Mouse (Mus musculus) heart, postnatal 10 days (tissue): ENCODE results near the gene Clp1. TPM values are rescaled to one million over a fixed set of nuclear protein-coding genes. Genes with fewer than 3 reads are reported as not detected.
A peak's percentile ranks its signal among the peaks of the same experiment; 100 is the strongest.
"Not testable (repeated sequence)": the region's sequence is repeated elsewhere in the genome, so short reads cannot be mapped to it uniquely, and the experiment has no call there.

ENCODE experiments used
- DNase-seq, 2 experiments: peaks; one replicate each; pipeline ENCODE4 v3.0.0; 2021
- intact Hi-C: fragments of 180-260 bp; cut with DNase I; formaldehyde crosslinking; loops from one replicate; pipeline ENCODE4 v1.15.1; 2025
- total RNA-seq, 2 experiments: library from RNA; stranded (reverse); gene quantifications; 2 replicates each; pipeline ENCODE4 v1.2.3; 2021

Gene Clp1
- total RNA-seq, 2 experiments from 2014 or later: 7.0 to 8.1 TPM

GRCm38 (mm10) chr2:84740608-84741333, 13.6 kb upstream of the Clp1 start:
- intact Hi-C loops: loop anchor here (2.0 kb wide), 1 partner anchor 58 kb away; the partner anchor contains the start of gene Ube2l6
- peak in 1 of 2 experiments; percentile 49 for DNase-seq

- peak; percentile 53 to 60 for DNase-seq
- intact Hi-C loops: no loop called here
Observed at GRCm38 (mm10) chr2:84738271-84738911, 11.2 kb upstream of the Clp1 start.

- DNase-seq: peak; percentile 25 to 42
- intact Hi-C loops: no loop called here
Observed at GRCm38 (mm10) chr2:84737451-84737925, 10.3 kb upstream of the Clp1 start.

GRCm38 (mm10) chr2:84736312-84737161, 9.4 kb upstream of the Clp1 start:
- DNase-seq: no peak
- intact Hi-C loops: no loop called here

GRCm38 (mm10) chr2:84735346-84735920, 8.3 kb upstream of the Clp1 start:
- no peak for DNase-seq
- intact Hi-C loops: no loop called here

GRCm38 (mm10) chr2:84734919-84735318, 7.8 kb upstream of the Clp1 start:
- intact Hi-C loops: no loop called here
- DNase-seq: no peak

GRCm38 (mm10) chr2:84734351-84734864, 7.3 kb upstream of the Clp1 start:
- intact Hi-C loops: no loop called here
- peak in 1 of 2 experiments; percentile 15 for DNase-seq

GRCm38 (mm10) chr2:84733579-84734300, 6.6 kb upstream of the Clp1 start, which contains the start of gene Ypel4:
Gene Ypel4 (plus strand): TSS chr2:84734058.
- DNase-seq: peak; percentile 45 to 48
- intact Hi-C loops: no loop called here

GRCm38 (mm10) chr2:84732394-84732793, 5.2 kb upstream of the Clp1 start:
- intact Hi-C loops: no loop called here
- no peak for DNase-seq

- intact Hi-C loops: no loop called here
- no peak for DNase-seq
Observed at GRCm38 (mm10) chr2:84731206-84731605, 4.1 kb upstream of the Clp1 start.

- intact Hi-C loops, DNase-seq: not testable (repeated sequence)
Observed at GRCm38 (mm10) chr2:84728191-84728590, 1.0 kb upstream of the Clp1 start.

GRCm38 (mm10) chr2:84726716-84727115, 434 bp downstream of the Clp1 start:
- DNase-seq: peak in 1 of 2 experiments; percentile 14
- intact Hi-C loops: no loop called here

GRCm38 (mm10) chr2:84725770-84726169, 1.4 kb downstream of the Clp1 start:
- intact Hi-C loops: no loop called here
- DNase-seq: no peak

- no peak for DNase-seq
- intact Hi-C loops: no loop called here
Observed at GRCm38 (mm10) chr2:84723856-84724255, 3.3 kb downstream of the Clp1 start.

- no peak for DNase-seq
- intact Hi-C loops: no loop called here
Observed at GRCm38 (mm10) chr2:84721182-84721581, 6.0 kb downstream of the Clp1 start.

- no peak for DNase-seq
- intact Hi-C loops: no loop called here
Observed at GRCm38 (mm10) chr2:84720718-84721117, 6.4 kb downstream of the Clp1 start.

- intact Hi-C loops: loop anchor here (5.0 kb wide), 1 partner anchor 240 kb away; the partner anchor contains the start of gene Tfpi
- peak in 1 of 2 experiments; percentile 37 for DNase-seq
Observed at GRCm38 (mm10) chr2:84717357-84717756, 9.8 kb downstream of the Clp1 start.

- DNase-seq: peak; percentile 29 to 30
- intact Hi-C loops: loop anchor here (5.0 kb wide), 1 partner anchor 239 kb away; the partner anchor contains the start of gene Tfpi
Observed at GRCm38 (mm10) chr2:84716423-84717355, 10.5 kb downstream of the Clp1 start.
